Mouse (Mus musculus) urinary bladder, postnatal 4 days (tissue): Measurements from ENCODE around the gene Dtymk.
"Not testable (repeated sequence)": the region's sequence is repeated elsewhere in the genome, so short reads cannot be mapped to it uniquely, and the experiment has no call there.

Source experiments
- DNase-seq, 2 experiments: peaks; one replicate each; pipeline ENCODE4 v3.0.0; 2021 to 2022; ENCODE audit warnings: low spot score in 2 of 2

The Dtymk gene

GRCm38 (mm10) chr1:93801741-93802238, at the start of gene Dtymk:
TSS of gene Dtymk (minus strand) at chr1:93801934.
- DNase-seq = peak; percentile 87 to 89

GRCm38 (mm10) chr1:93845766-93846366, 44.1 kb upstream of the Dtymk start:
- DNase-seq = not testable (repeated sequence)

GRCm38 (mm10) chr1:93838569-93838968, 36.8 kb upstream of the Dtymk start:
- DNase-seq = not testable (repeated sequence)

GRCm38 (mm10) chr1:93837335-93837734, 35.6 kb upstream of the Dtymk start:
- no peak for DNase-seq

- no peak for DNase-seq
Measured at GRCm38 (mm10) chr1:93836532-93836913, 34.8 kb upstream of the Dtymk start.

GRCm38 (mm10) chr1:93835876-93836531, 34.3 kb upstream of the Dtymk start:
- no peak for DNase-seq

- DNase-seq = no peak
Measured at GRCm38 (mm10) chr1:93835211-93835610, 33.5 kb upstream of the Dtymk start.

GRCm38 (mm10) chr1:93834671-93835150, 33.0 kb upstream of the Dtymk start:
- peak in 1 of 2 experiments; percentile 58 for DNase-seq

GRCm38 (mm10) chr1:93832754-93833360, 31.1 kb upstream of the Dtymk start:
- DNase-seq = not testable (repeated sequence)

GRCm38 (mm10) chr1:93826540-93826835, 24.8 kb upstream of the Dtymk start:
- no peak for DNase-seq

GRCm38 (mm10) chr1:93825771-93826539, 24.2 kb upstream of the Dtymk start:
- no peak for DNase-seq

- peak; percentile 90 to 91 for DNase-seq
Measured at GRCm38 (mm10) chr1:93825105-93825674, 23.5 kb upstream of the Dtymk start.

- DNase-seq = no peak
Measured at GRCm38 (mm10) chr1:93824609-93825008, 22.9 kb upstream of the Dtymk start, which contains the start of gene D2hgdh. TSS of gene D2hgdh (plus strand) at chr1:93824909.

- DNase-seq = no peak
Measured at GRCm38 (mm10) chr1:93823796-93824495, 22.2 kb upstream of the Dtymk start.

GRCm38 (mm10) chr1:93818722-93819121, 17.0 kb upstream of the Dtymk start:
- no peak for DNase-seq

- no peak for DNase-seq
Measured at GRCm38 (mm10) chr1:93817823-93818532, 16.2 kb upstream of the Dtymk start.

- DNase-seq = no peak
Measured at GRCm38 (mm10) chr1:93811495-93812039, 9.8 kb upstream of the Dtymk start.

- DNase-seq = no peak
Measured at GRCm38 (mm10) chr1:93810011-93810410, 8.3 kb upstream of the Dtymk start.

GRCm38 (mm10) chr1:93808871-93809270, 7.1 kb upstream of the Dtymk start:
- no peak for DNase-seq
